Mouse (Mus musculus): Measurements from ENCODE around the gene Ccdc58. TPM values are rescaled to one million over a fixed set of nuclear protein-coding genes. Genes with fewer than 3 reads are reported as not detected.
"Not testable (repeated sequence)": the region's sequence is repeated elsewhere in the genome, so short reads cannot be mapped to it uniquely, and the experiment has no call there.

Ccdc58 gene
- polyA plus RNA-seq (2015; fragmentation: Nextera tagmentation; extraction: Ambion mirVana), result 24.7 and 27.7 TPM in 2 replicates

GRCm38 (mm10) chr16:36071450-36072379 is at the start of gene Ccdc58, which contains the start of gene Fam162a:
Gene Ccdc58 (plus strand): TSS chr16:36071685.
Gene Fam162a (minus strand): TSS chr16:36071594.
- under 1% methylated on average over 81 of the region's 81 CpGs for WGBS
- Histone ChIP-seq H3K27ac (ENCODE audit: low read length) (peak within 1 kb of the TSS; percentile 100), H3K4me2 (ENCODE audit: low read length) (peak within 1 kb of the TSS; percentile 62), H3K4me3 (ENCODE audit: low read depth, low read length) (peak within 1 kb of the TSS; percentile 80), H3K4me1 (ENCODE audit: control insufficient read depth, insufficient read depth, low read length) (peaks cover 16% of the 10 kb centered on the region), H3K27me3 (ENCODE audit: control insufficient read depth, insufficient read depth, low read depth, low read length) (no peaks in the 10 kb centered on the region), H3K9ac (ENCODE audit: low read depth, low read length) (peak within 1 kb of the TSS; percentile 92), H3K36me3 (ENCODE audit: control insufficient read depth, insufficient read depth, low read length) (no peaks in the 10 kb centered on the region), H3K9me3 (replicated peaks; ENCODE audit: control insufficient read depth, low read length, poor library complexity, severe bottlenecking) (no peaks in the 10 kb centered on the region)
- ATAC-seq, result peak; percentile 98

GRCm38 (mm10) chr16:36028120-36028519 is 43.4 kb upstream of the Ccdc58 start:
- not testable (repeated sequence) for H3K27ac ChIP-seq (ENCODE audit: low read length); H3K4me2 ChIP-seq (ENCODE audit: low read length); ATAC-seq; H3K27me3 ChIP-seq (ENCODE audit: control insufficient read depth, insufficient read depth, low read depth, low read length); H3K4me3 ChIP-seq (ENCODE audit: low read depth, low read length); H3K4me1 ChIP-seq (ENCODE audit: control insufficient read depth, insufficient read depth, low read length); H3K9me3 ChIP-seq (replicated peaks; ENCODE audit: control insufficient read depth, low read length, poor library complexity, severe bottlenecking); H3K9ac ChIP-seq (ENCODE audit: low read depth, low read length)
- H3K36me3 ChIP-seq (ENCODE audit: control insufficient read depth, insufficient read depth, low read length), result peaks cover 14% of the 10 kb centered on the region
- WGBS, result 71% methylated on average over 1 of the region's 2 CpGs

GRCm38 (mm10) chr16:36040640-36041624 is 30.6 kb upstream of the Ccdc58 start, which contains the start of gene Wdr5b:
Gene Wdr5b (plus strand): TSS chr16:36041190.
- H3K4me2 ChIP-seq (ENCODE audit: low read length), result peak within 1 kb of the TSS; percentile 55
- H3K27me3 ChIP-seq (ENCODE audit: control insufficient read depth, insufficient read depth, low read depth, low read length), result no peaks in the 10 kb centered on the region
- peak within 1 kb of the TSS; percentile 71 for H3K4me3 ChIP-seq (ENCODE audit: low read depth, low read length)
- H3K27ac ChIP-seq (ENCODE audit: low read length), result peak within 1 kb of the TSS; percentile 74
- WGBS, result 2% methylated on average over 39 of the region's 39 CpGs
- peak within 1 kb of the TSS; percentile 62 for H3K9ac ChIP-seq (ENCODE audit: low read depth, low read length)
- peaks cover 18% of the 10 kb centered on the region for H3K4me1 ChIP-seq (ENCODE audit: control insufficient read depth, insufficient read depth, low read length)
- H3K36me3 ChIP-seq (ENCODE audit: control insufficient read depth, insufficient read depth, low read length), result peaks cover 3% of the 10 kb centered on the region
- peak; percentile 99 for ATAC-seq
- no peaks in the 10 kb centered on the region for H3K9me3 ChIP-seq (replicated peaks; ENCODE audit: control insufficient read depth, low read length, poor library complexity, severe bottlenecking)

- no peaks in the 10 kb centered on the region for H3K27me3 ChIP-seq (ENCODE audit: control insufficient read depth, insufficient read depth, low read depth, low read length)
- peak overlapping the region; percentile 71 for H3K4me3 ChIP-seq (ENCODE audit: low read depth, low read length)
- 37% methylated on average over 11 of the region's 11 CpGs for WGBS
- no peak for ATAC-seq
- H3K27ac ChIP-seq (ENCODE audit: low read length), result peak overlapping the region; percentile 74
- peak overlapping the region; percentile 62 for H3K9ac ChIP-seq (ENCODE audit: low read depth, low read length)
- peaks cover 6% of the 10 kb centered on the region for H3K36me3 ChIP-seq (ENCODE audit: control insufficient read depth, insufficient read depth, low read length)
- H3K9me3 ChIP-seq (replicated peaks; ENCODE audit: control insufficient read depth, low read length, poor library complexity, severe bottlenecking), result no peaks in the 10 kb centered on the region
- peak overlapping the region; percentile 55 for H3K4me2 ChIP-seq (ENCODE audit: low read length)
- H3K4me1 ChIP-seq (ENCODE audit: control insufficient read depth, insufficient read depth, low read length), result peaks cover 18% of the 10 kb centered on the region
Measured at GRCm38 (mm10) chr16:36041625-36042020, 29.9 kb upstream of the Ccdc58 start.

- Histone ChIP-seq H3K4me2 (ENCODE audit: low read length) (no peak overlapping the region), H3K4me1 (ENCODE audit: control insufficient read depth, insufficient read depth, low read length) (peaks cover 18% of the 10 kb centered on the region), H3K27me3 (ENCODE audit: control insufficient read depth, insufficient read depth, low read depth, low read length) (no peaks in the 10 kb centered on the region), H3K36me3 (ENCODE audit: control insufficient read depth, insufficient read depth, low read length) (peaks cover 6% of the 10 kb centered on the region), H3K9me3 (replicated peaks; ENCODE audit: control insufficient read depth, low read length, poor library complexity, severe bottlenecking) (no peaks in the 10 kb centered on the region), H3K4me3 (ENCODE audit: low read depth, low read length) (no peak overlapping the region), H3K27ac (ENCODE audit: low read length) (no peak overlapping the region), H3K9ac (ENCODE audit: low read depth, low read length) (no peak overlapping the region)
- ATAC-seq, result no peak
- 91% methylated on average over 10 of the region's 10 CpGs for WGBS
Measured at GRCm38 (mm10) chr16:36043073-36043472, 28.4 kb upstream of the Ccdc58 start.

GRCm38 (mm10) chr16:36043964-36044363 is 27.5 kb upstream of the Ccdc58 start:
- H3K4me3 ChIP-seq (ENCODE audit: low read depth, low read length), result no peak overlapping the region
- no peak for ATAC-seq
- H3K36me3 ChIP-seq (ENCODE audit: control insufficient read depth, insufficient read depth, low read length), result peaks cover 14% of the 10 kb centered on the region
- no peak overlapping the region for H3K27ac ChIP-seq (ENCODE audit: low read length)
- H3K9ac ChIP-seq (ENCODE audit: low read depth, low read length), result no peak overlapping the region
- no peak overlapping the region for H3K4me2 ChIP-seq (ENCODE audit: low read length)
- no peaks in the 10 kb centered on the region for H3K27me3 ChIP-seq (ENCODE audit: control insufficient read depth, insufficient read depth, low read depth, low read length)
- no peaks in the 10 kb centered on the region for H3K9me3 ChIP-seq (replicated peaks; ENCODE audit: control insufficient read depth, low read length, poor library complexity, severe bottlenecking)
- peaks cover 18% of the 10 kb centered on the region for H3K4me1 ChIP-seq (ENCODE audit: control insufficient read depth, insufficient read depth, low read length)
- 91% methylated on average over 4 of the region's 4 CpGs for WGBS

- ATAC-seq, result no peak
- no peak overlapping the region for H3K4me3 ChIP-seq (ENCODE audit: low read depth, low read length)
- no peak overlapping the region for H3K9ac ChIP-seq (ENCODE audit: low read depth, low read length)
- H3K4me1 ChIP-seq (ENCODE audit: control insufficient read depth, insufficient read depth, low read length), result peaks cover 4% of the 10 kb centered on the region
- peaks cover 19% of the 10 kb centered on the region for H3K36me3 ChIP-seq (ENCODE audit: control insufficient read depth, insufficient read depth, low read length)
- H3K9me3 ChIP-seq (replicated peaks; ENCODE audit: control insufficient read depth, low read length, poor library complexity, severe bottlenecking), result no peaks in the 10 kb centered on the region
- no peak overlapping the region for H3K27ac ChIP-seq (ENCODE audit: low read length)
- H3K4me2 ChIP-seq (ENCODE audit: low read length), result no peak overlapping the region
- H3K27me3 ChIP-seq (ENCODE audit: control insufficient read depth, insufficient read depth, low read depth, low read length), result no peaks in the 10 kb centered on the region
- WGBS, result 94% methylated on average over 4 of the region's 4 CpGs
Measured at GRCm38 (mm10) chr16:36047538-36047937, 23.9 kb upstream of the Ccdc58 start.

- Histone ChIP-seq H3K4me1 (ENCODE audit: control insufficient read depth, insufficient read depth, low read length) (no peaks in the 10 kb centered on the region), H3K9me3 (replicated peaks; ENCODE audit: control insufficient read depth, low read length, poor library complexity, severe bottlenecking) (no peaks in the 10 kb centered on the region), H3K4me3 (ENCODE audit: low read depth, low read length) (no peak overlapping the region), H3K27me3 (ENCODE audit: control insufficient read depth, insufficient read depth, low read depth, low read length) (no peaks in the 10 kb centered on the region), H3K9ac (ENCODE audit: low read depth, low read length) (no peak overlapping the region), H3K4me2 (ENCODE audit: low read length) (no peak overlapping the region), H3K36me3 (ENCODE audit: control insufficient read depth, insufficient read depth, low read length) (peaks cover 13% of the 10 kb centered on the region), H3K27ac (ENCODE audit: low read length) (no peak overlapping the region)
- ATAC-seq, result no peak
- WGBS, result 94% methylated on average over 6 of the region's 6 CpGs
Measured at GRCm38 (mm10) chr16:36051491-36051890, 20.0 kb upstream of the Ccdc58 start.

Measured in midbrain, embryonic 16.5 days (tissue).